Mouse (Mus musculus) heart, postnatal 4 days (tissue): ENCODE data around the gene Auts2. TPM values are rescaled to one million over a fixed set of nuclear protein-coding genes. Genes with fewer than 3 reads are reported as not detected.

Experiments
- DNase-seq: peaks from one replicate; pipeline ENCODE4 v3.0.0; 2021
- total RNA-seq, 2 experiments: library from RNA; stranded (reverse); gene quantifications; 2 replicates each; pipeline ENCODE4 v1.2.3; 2021

The Auts2 gene
- total RNA-seq, 2 experiments from 2014 or later, result 49.0 to 51.4 TPM

DNA sequence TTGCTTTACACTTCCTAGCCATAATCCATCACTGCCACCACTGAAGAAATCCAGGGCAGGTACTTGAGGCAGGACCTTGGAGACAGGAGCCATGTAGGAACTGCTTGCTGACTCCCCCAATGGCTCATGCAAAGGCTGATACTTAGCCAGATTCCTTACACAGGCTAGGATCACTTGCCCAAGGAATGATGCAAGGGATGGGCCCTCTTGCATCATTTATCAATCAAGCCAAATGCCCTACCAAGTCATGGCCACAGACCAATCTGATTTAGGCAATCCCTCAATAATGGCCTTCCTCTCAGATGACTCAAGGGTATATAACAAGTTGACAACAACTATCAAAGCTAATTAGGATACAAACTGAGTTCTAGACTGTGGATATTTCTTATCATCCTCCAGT lies 666.6 kb downstream of the Auts2 start:
- DNase-seq, result no peak

GRCm38 (mm10) chr5:131875976-131876375 lies 667.2 kb downstream of the Auts2 start:
- no peak for DNase-seq

DNA sequence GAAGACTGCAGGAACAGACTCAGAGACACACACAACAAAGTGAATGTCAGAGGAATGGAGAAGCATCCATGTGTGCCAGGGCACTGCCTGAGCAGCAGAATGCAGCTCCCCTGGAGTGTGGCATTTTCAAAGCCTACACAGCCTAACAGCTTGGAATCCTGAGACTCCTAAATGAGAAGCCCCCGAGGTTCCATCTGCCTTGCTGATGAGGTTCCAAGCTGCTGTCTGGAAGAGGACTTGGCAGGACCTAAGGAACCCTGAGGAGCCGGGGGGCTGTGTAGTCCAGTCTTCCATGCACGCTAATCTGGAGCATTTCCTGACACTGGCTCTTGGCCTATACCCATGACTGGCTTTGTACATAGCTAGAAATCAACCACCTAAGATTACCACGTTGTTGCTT lies 670.0 kb downstream of the Auts2 start:
- DNase-seq, result no peak

DNA sequence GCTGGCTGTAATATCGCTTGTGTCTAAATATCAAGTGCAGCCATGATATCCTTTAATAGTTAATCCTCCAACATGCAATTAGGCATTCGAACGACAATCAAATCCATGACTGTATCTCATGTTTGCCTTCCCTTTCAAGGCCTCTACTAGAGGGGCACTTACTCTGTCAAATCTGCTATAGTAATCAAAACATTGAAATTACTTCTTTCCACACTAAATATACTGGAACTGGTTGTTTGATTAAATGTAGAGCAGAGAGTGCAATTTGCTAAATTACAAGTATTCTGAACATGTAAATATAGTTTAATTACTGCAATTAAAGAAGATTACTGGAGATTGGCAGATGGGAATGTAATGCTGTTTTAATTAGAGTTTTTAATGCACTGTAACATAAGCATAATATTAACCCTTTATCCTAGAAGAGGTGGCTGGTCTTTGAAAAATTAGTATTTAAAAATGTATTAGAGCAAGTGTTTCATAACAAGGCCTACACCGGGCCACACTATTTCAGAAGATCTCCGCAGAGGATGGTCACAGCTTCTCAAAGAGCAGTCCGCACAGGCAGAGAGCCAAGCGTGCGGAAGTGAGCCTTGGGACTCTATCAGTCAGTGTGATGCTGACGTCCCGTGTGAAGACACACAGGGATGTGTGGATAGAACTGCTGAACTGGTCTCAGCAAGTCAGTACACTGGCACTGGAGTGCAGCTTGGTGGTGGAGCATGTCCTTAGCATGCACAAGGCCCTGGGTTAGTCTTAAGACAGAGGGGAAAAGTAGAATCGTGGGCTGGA lies 673.2 kb downstream of the Auts2 start:
- no peak for DNase-seq

DNA sequence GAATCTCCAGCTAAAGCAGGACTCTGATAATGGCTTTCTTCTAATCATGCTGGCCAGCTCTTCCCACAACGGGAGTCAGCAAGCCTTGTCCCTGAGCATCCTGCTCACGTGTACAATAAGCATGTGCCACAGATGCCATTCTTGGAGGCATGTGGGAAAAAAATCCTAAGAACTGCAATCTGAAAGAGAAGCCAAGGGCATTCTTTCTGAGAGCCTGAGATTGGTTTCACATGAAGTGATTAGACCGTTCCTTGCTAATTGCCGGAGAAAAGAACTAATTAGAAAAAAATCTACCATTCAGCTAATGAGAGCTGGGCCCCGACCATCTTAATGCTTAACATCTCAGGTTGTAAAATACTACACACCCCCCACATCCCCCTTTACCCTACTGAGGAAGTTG lies 677.9 kb downstream of the Auts2 start:
- no peak for DNase-seq

DNA sequence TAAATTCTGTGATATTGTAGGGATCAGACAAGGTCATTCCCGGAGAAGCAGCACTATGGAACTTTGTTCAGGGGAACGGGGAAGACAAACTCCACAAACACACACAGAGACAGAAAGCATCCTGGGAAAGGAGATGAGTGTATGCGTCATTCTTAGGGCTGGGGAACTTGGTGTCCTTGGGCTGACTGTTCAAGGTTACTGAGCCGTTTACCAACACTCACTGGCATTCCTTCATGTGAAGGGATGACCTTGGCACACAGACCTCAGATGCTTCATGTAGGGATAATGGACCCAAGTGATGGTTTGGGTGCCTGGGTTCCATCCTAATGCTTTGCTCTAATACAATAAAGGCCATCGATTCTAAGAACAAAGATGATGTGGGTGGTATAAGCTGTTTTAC lies 685.2 kb downstream of the Auts2 start:
- DNase-seq, result no peak

DNA sequence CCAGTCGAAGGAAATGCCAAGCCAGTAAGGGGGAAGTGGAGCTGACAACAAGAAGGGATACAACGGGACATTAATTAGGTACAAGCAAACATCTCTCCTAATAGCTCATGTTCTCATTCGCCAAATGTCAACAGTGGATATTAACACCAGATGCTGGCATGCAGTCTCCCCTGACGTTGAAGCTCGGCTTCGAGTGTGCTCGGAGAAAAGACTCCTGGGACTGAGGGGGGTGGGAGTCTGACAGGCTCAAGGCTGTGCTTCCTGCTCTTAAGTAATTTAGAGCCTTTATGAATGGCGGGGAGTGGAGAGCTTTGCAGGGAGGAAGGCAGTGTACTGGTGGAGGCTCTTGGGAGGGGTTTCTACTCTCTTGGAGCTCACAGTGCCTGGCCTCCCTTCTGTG lies 687.8 kb downstream of the Auts2 start:
- peak; percentile 64 for DNase-seq

GRCm38 (mm10) chr5:131851597-131852453 lies 691.3 kb downstream of the Auts2 start:
- no peak for DNase-seq

- DNase-seq, result no peak
Measured at GRCm38 (mm10) chr5:131850632-131851335, 692.4 kb downstream of the Auts2 start.

DNA sequence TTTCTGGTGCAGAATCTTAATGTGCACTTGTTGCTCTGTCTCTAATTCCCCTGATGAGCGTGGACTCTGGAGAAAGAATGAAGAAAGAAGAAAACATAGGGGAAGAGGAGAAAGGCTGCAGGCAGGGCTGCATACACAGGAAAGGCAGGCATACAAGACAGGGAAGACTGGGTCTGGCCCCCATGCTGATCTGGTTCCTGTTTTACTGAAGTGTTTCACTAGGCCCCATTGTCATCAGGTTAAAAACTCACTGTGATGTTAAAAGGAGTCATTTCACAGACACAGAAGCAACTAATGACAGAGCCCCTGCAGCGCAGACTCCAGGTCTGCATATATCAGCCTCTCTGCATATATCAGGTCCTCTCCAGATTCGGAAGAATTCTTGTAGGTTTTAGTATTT lies 693.5 kb downstream of the Auts2 start:
- no peak for DNase-seq

- no peak for DNase-seq
Measured at GRCm38 (mm10) chr5:131844519-131844800, 698.7 kb downstream of the Auts2 start.

DNA sequence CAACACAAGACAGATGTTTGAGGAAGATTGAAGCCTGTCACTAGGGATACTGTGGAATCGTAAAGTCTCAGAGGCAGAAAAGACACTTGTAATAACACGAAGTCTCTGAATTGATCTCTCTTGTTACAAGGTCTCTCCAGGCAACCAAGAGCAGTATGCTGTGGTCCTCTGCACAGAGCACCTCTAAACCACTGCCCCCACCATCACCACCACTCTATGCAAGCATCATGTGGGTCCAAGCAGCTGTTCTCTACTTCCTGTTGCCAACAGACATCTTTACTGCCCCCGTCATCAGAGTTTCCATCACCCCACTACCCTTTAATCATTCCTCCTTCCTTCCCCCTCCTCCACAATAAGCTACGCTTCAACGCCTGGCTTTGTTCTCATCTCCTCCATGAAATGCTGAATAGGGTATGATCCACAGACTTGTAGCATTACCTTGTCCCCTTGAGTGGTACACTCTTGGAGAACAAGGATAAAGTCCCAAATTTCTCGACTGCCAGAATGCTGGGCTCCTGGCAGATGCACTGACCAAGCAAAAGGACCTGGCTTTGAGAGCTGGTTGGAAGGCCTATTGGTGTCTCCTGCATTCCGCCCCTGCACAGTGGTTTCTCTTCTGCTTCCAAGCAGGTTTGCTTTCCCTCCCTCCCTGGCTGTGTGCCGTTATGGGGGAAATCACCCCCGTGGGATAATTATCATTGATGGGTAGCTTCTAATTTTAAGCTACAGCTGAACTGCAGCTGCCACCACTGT lies 699.2 kb downstream of the Auts2 start:
- no peak for DNase-seq

GRCm38 (mm10) chr5:131839657-131840315 lies 703.4 kb downstream of the Auts2 start:
- DNase-seq, result no peak

DNA sequence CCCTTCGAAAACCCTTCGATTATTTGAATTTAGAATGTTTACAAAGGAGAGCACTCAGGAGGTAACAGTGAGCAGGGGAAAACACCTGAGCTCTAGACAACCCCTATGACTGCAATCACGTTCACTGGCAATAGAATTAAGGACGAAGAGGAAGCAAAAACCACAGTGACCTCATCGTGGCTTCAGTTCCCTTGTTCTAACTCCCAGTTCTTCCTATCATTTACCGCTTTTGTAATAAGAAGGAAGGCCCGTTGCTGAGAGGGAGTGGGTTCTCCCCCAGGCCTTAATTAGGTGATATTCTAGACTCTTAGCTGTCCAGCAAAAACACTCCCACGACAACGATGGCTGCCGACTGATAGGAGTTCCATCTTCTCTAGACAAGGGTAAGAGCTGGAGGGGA lies 704.1 kb downstream of the Auts2 start:
- no peak for DNase-seq

DNA sequence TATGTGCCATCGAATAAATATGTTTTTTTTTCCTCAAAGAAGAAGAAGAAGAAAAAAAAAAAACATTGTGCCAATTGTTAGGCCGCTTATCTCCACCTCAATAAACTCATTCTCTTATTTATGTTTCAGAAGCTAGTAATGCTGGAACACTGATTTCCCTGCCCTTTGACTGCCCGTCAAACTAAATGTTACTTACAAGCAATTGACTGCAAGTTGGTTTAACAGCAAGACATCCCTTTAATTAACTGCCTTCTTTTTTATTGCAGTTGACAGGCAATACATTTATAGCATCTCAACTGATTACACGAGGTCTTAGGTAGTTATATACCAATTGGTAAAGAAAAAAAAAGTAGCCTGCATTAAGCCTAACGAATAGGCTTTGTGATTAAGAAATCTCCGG lies 705.1 kb downstream of the Auts2 start:
- no peak for DNase-seq

- DNase-seq, result no peak
Measured at GRCm38 (mm10) chr5:131836014-131836735, 707.0 kb downstream of the Auts2 start.

- no peak for DNase-seq
Measured at GRCm38 (mm10) chr5:131832891-131833876, 710.0 kb downstream of the Auts2 start.

- DNase-seq, result no peak
Measured at GRCm38 (mm10) chr5:131830111-131830510, 713.0 kb downstream of the Auts2 start.

GRCm38 (mm10) chr5:131829248-131829647 lies 713.9 kb downstream of the Auts2 start:
- peak; percentile 50 for DNase-seq

DNA sequence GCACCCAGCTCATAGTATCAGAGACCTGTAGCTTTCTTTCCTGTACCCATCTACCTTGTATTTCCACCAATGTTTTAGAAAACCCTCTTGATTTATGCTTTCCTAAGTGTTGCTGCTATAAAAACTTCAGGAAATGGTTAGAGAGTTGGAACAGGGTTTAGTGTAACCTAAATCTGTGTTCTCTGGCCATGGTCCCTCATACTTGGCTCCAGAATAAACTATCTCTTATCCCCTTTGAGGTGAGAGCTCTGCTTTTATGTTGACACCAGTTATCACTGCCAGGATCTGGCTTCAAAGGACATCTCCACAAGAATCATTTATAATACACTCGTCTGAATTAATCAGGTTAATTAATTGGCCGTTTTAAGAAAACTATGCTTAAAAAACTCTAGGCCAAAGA lies 714.5 kb downstream of the Auts2 start:
- no peak for DNase-seq
